Mouse (Mus musculus) testis, adult 2 months (tissue): Measurements from ENCODE around the gene Xntrpc. TPM values are rescaled to one million over a fixed set of nuclear protein-coding genes. Genes with fewer than 3 reads are reported as not detected.

ENCODE experiments used
- H3K27ac ChIP-seq: fragments of 200-500 bp; 2 replicates; pipeline ENCODE4 v1.5.1; 2012; ENCODE audit warnings: low read depth, low read length; ENCODE audit not compliant: control insufficient read depth, insufficient read depth
- H3K27me3 ChIP-seq: fragments of 200-500 bp; 2 replicates; pipeline ENCODE4 v1.6.1; 2012; ENCODE audit warnings: mild to moderate bottlenecking, low read length, moderate library complexity; ENCODE audit not compliant: control insufficient read depth, insufficient read depth
- H3K36me3 ChIP-seq: fragments of 200-500 bp; 2 replicates; pipeline ENCODE4 v1.6.1; 2012; ENCODE audit warnings: mild to moderate bottlenecking, low read length; ENCODE audit not compliant: control insufficient read depth, insufficient read depth
- H3K4me1 ChIP-seq: fragments of 200-500 bp; 2 replicates; pipeline ENCODE4 v1.6.1; 2012; ENCODE audit warnings: low read length; ENCODE audit not compliant: control insufficient read depth, insufficient read depth
- H3K4me3 ChIP-seq: fragments of 200-500 bp; 2 replicates; pipeline ENCODE4 v1.5.1; 2012; ENCODE audit warnings: low read depth, mild to moderate bottlenecking, low read length, moderate library complexity, mixed read lengths; ENCODE audit not compliant: control insufficient read depth
- CTCF ChIP-seq: fragments of 200-500 bp; IDR thresholded peaks from 2 replicates; pipeline ENCODE4 v1.5.1; 2012; ENCODE audit warnings: low read depth, mild to moderate bottlenecking, inconsistent platforms, low read length, moderate library complexity; ENCODE audit not compliant: control insufficient read depth, insufficient read depth, insufficient replicate concordance
- POLR2A ChIP-seq: fragments of 200-500 bp; IDR thresholded peaks from 2 replicates; pipeline ENCODE4 v1.6.1; 2012; ENCODE audit warnings: low read depth, mild to moderate bottlenecking, inconsistent platforms, low read length, moderate library complexity; ENCODE audit not compliant: control insufficient read depth
- polyA plus RNA-seq: library from polyadenylated mRNA; depleted of rRNA; stranded (reverse); fragments of >200 nt; gene quantifications from 2 replicates; pipeline ENCODE4 v1.2.3, GENCODE M21; 2012

Xntrpc gene
- polyA plus RNA-seq, 1 experiment: 5.5 TPM

- Histone ChIP-seq H3K4me3 (no peak overlapping the region), H3K27me3 (no peaks in the 10 kb centered on the region), H3K36me3 (peaks cover 5% of the 10 kb centered on the region), H3K4me1 (peaks cover 2% of the 10 kb centered on the region; the same call in 1 of the 2 replicates), H3K27ac (no peak overlapping the region)
- TF ChIP-seq POLR2A (no peak), CTCF (no peak)
Observed at GRCm38 (mm10) chr7:102084041-102084696, 18.7 kb downstream of the Xntrpc start.

GRCm38 (mm10) chr7:102087336-102087735 lies 21.8 kb downstream of the Xntrpc start:
- no peaks in the 10 kb centered on the region for H3K36me3 ChIP-seq
- no peak overlapping the region for H3K27ac ChIP-seq
- TF ChIP-seq CTCF (no peak), POLR2A (no peak)
- peaks cover 2% of the 10 kb centered on the region; the same call in 1 of the 2 replicates for H3K4me1 ChIP-seq
- no peaks in the 10 kb centered on the region for H3K27me3 ChIP-seq
- no peak overlapping the region for H3K4me3 ChIP-seq

DNA sequence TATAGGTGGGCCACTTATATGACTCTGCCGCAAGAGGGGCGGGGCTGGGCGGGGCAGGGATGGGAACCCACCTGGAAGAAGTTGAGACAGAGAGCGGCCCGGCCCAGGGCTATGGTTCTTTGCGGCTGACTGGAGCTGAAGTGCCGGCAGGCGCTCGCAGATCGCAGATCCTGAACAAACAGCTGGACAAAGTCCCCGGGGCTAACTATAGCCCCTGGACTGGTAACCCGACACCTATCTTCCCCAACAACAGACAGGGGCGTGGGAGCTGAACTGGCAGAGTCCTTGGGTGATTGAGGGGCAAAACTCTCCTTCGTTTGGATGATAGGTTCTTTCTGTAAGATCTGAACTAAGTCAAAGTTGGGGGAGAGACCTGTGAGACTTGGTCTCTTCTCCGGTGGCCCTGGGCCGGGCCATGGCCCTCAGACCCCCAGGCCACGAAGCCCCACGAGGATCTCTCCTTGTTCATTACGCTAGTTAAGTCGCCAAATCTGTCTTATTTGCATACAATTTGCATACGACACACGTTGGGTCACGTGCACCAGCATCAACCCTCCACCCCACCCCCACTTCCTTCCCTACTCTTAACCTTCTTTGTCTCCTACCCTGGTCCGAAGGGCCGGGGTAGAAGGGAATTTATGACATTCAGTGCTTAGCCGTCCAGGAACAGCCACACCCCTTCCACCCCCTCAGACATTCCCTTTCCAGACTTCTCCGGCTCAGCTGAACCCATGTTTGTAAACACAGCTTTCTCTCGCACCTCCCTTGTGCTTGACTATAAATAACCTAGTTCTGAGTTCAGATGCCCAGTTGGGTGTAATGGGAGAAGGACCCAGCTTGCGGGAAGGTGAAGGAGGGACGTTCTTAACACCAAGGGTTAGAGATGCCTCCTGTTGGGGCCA lies 34.5 kb downstream of the Xntrpc start:
- H3K36me3 ChIP-seq: no peaks in the 10 kb centered on the region
- no peaks in the 10 kb centered on the region for H3K27me3 ChIP-seq
- TF ChIP-seq POLR2A: no peak
- TF ChIP-seq CTCF: no peak
- H3K4me1 ChIP-seq: peaks cover 21% of the 10 kb centered on the region
- no peak overlapping the region; the same call in 1 of the 2 replicates for H3K27ac ChIP-seq
- peak overlapping the region; percentile 83 for H3K4me3 ChIP-seq

DNA sequence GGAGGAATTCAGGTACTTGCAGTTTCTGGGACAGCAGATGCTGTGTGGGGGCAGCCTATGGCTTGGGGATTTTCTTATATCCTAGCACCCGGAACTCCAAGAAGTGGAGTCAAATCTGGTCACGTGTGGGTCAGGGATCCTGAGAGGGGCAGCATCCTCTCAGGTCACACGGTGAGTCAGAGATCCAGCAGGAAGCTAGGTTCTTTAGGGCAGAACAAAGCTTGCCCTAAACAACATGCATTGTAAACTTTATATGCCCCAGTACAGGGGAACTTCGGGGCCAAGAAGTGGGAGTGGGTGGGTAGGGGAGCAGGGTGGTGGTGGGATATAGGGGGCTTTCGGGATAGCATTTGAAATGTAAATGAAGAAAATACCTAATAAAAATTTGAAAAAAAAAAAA lies 35.4 kb downstream of the Xntrpc start:
- TF ChIP-seq CTCF (no peak), POLR2A (no peak)
- no peak overlapping the region for H3K27ac ChIP-seq
- H3K4me3 ChIP-seq: no peak overlapping the region
- no peaks in the 10 kb centered on the region for H3K27me3 ChIP-seq
- H3K4me1 ChIP-seq: peaks cover 21% of the 10 kb centered on the region
- no peaks in the 10 kb centered on the region for H3K36me3 ChIP-seq

DNA sequence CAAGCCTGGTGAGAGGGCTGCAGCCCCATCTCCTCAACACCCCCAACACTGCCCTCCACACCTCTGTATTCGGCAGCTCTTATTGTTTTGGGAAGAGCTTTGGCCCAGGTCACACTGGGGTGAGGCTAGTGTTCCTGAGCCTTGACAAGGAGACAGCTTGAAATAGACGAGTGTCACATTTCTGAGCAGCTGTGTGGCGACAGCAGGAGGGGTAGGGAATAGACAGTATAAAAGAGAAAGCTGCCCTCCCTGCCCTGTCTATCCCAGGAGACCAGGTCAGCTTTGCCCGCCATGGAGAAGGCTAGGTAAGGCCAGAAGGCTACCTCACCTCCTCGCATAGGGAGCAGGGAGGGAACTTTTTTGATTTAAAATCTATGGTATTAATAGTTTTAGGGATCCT lies 36.0 kb downstream of the Xntrpc start, which contains the start of gene Art1:
Art1 (plus strand) TSS at position 257 of the 400 bp plus-strand sequence.
- TF ChIP-seq POLR2A (no peak), CTCF (no peak)
- no peaks in the 10 kb centered on the region for H3K36me3 ChIP-seq
- H3K4me3 ChIP-seq: no peak within 1 kb of the TSS
- H3K4me1 ChIP-seq: peaks cover 22% of the 10 kb centered on the region
- no peaks in the 10 kb centered on the region for H3K27me3 ChIP-seq
- no peak within 1 kb of the TSS for H3K27ac ChIP-seq

DNA sequence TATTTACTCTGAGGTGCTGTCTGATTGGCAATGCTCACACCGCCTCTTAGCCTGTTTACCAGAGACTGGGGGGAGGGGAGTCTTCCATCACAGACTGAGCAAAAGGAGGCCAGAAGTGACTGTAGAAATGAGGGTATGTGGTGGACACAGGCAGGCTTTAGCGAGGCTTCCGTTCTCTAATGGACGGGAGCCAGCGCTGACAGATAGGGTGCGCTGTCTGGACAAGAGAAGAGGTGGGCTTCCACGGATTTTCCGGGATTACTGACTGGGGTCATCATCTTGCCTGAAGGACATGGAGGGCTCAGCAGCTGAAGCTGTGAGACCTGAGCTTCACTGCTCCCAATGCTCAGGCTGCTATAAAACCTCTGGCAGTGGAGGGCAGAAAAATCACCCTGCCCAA lies 36.7 kb downstream of the Xntrpc start:
- no peaks in the 10 kb centered on the region for H3K27me3 ChIP-seq
- H3K27ac ChIP-seq: no peak overlapping the region
- H3K4me3 ChIP-seq: no peak overlapping the region
- TF ChIP-seq POLR2A: no peak
- TF ChIP-seq CTCF: no peak
- H3K4me1 ChIP-seq: peaks cover 29% of the 10 kb centered on the region
- no peaks in the 10 kb centered on the region for H3K36me3 ChIP-seq

DNA sequence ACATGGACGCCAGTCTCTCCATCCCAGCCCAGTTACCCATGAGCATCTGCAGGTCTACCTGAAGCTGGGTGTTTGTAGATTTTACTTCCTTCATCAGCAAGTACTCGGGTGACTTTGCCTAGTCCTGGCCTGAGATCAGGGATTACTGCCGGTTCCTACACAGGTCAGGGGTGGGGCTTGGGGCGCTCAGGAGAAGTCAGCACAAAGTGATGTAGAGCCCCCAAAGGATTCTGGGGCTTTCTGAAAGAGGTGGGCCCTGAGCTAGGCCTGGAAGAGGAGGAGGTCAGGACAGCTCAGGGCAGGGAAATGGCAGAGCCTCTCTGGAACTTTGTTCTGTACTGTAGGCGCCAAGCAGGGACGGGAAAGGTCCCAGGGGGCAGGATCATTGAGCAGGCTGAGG lies 37.2 kb downstream of the Xntrpc start:
- TF ChIP-seq CTCF: no peak
- no peak for TF ChIP-seq POLR2A
- no peaks in the 10 kb centered on the region for H3K36me3 ChIP-seq
- no peak overlapping the region for H3K4me3 ChIP-seq
- H3K4me1 ChIP-seq: peaks cover 29% of the 10 kb centered on the region
- no peak overlapping the region for H3K27ac ChIP-seq
- no peaks in the 10 kb centered on the region for H3K27me3 ChIP-seq
